Comparison of ENCODE assay signal across 8 mouse cellular contexts in genomic region chr12:80437051-80437675, GRCm38 (mm10). TPM values are rescaled to one million over a fixed set of nuclear protein-coding genes. Genes with fewer than 3 reads are reported as not detected.
DNase-seq lines count a peak whose midpoint lies in the region; ATAC-seq and TF ChIP-seq lines count a peak whose summit lies in the region.

No protein-coding gene starts in this region.

- TF ChIP-seq CTCF in kidney, adult 2 months (conservative IDR thresholded peaks at IDR 0.05; ENCODE audit: insufficient read depth, insufficient read length, low read depth, low read length) = no peak
- no peak for TF ChIP-seq CTCF in bone marrow, adult 2 months (IDR thresholded peaks at IDR 0.05; ENCODE audit: control insufficient read depth, insufficient read depth, low read length)

- H3K9me3 ChIP-seq in hindbrain, embryonic 15.5 days = no peaks in the 10 kb centered on the region
- H3K9me3 ChIP-seq in midbrain, embryonic 14.5 days (ENCODE audit: control insufficient read depth, low read length) = no peaks in the 10 kb centered on the region

- no peaks in the 10 kb centered on the region for H3K27me3 ChIP-seq in kidney, adult 2 months (replicated peaks; ENCODE audit: control insufficient read depth, insufficient read depth, low read length)
- no peaks in the 10 kb centered on the region for H3K27me3 ChIP-seq in hindbrain, embryonic 15.5 days
- H3K27me3 ChIP-seq in midbrain, embryonic 14.5 days (ENCODE audit: control insufficient read depth, insufficient read depth, low read length) = no peaks in the 10 kb centered on the region

- no peak for TF ChIP-seq POLR2A in kidney, adult 2 months (IDR thresholded peaks at IDR 0.05; ENCODE audit: low read depth, low read length)
- no peak for TF ChIP-seq POLR2A in bone marrow, adult 2 months (IDR thresholded peaks at IDR 0.05; ENCODE audit: borderline replicate concordance, control insufficient read depth, low read depth, low read length)

- no peaks in the 10 kb centered on the region; the same call in 1 of the 2 replicates for H3K4me1 ChIP-seq in kidney, adult 2 months (ENCODE audit: control insufficient read depth, insufficient read depth, low read length)
- H3K4me1 ChIP-seq in bone marrow, adult 2 months (ENCODE audit: control insufficient read depth, insufficient read depth, low read length) = no peaks in the 10 kb centered on the region; the same call in 1 of the 2 replicates
- H3K4me1 ChIP-seq in hindbrain, embryonic 15.5 days (replicated peaks) = peaks cover 30% of the 10 kb centered on the region
- peaks cover 10% of the 10 kb centered on the region for H3K4me1 ChIP-seq in midbrain, embryonic 14.5 days (ENCODE audit: control insufficient read depth, insufficient read depth, low read length)

- H3K27ac ChIP-seq in kidney, adult 2 months (ENCODE audit: insufficient read depth, low read depth, low read length) = peak overlapping the region; percentile 28
- peak overlapping the region; percentile 90; the same call in 1 of the 2 replicates for H3K27ac ChIP-seq in bone marrow, adult 2 months (ENCODE audit: control insufficient read depth, insufficient read depth, low read depth, low read length, poor library complexity)
- H3K27ac ChIP-seq in hindbrain, embryonic 15.5 days (replicated peaks) = peak overlapping the region; percentile 93
- peak overlapping the region; percentile 98 for H3K27ac ChIP-seq in midbrain, embryonic 14.5 days (replicated peaks; ENCODE audit: low read depth, low read length)

- peak overlapping the region; percentile 67 for H3K4me2 ChIP-seq in hindbrain, embryonic 15.5 days
- H3K4me2 ChIP-seq in midbrain, embryonic 14.5 days (ENCODE audit: low read length) = peak overlapping the region; percentile 62

- H3K4me3 ChIP-seq in kidney, adult 2 months (ENCODE audit: insufficient read depth, low read depth, low read length) = peak overlapping the region; percentile 79
- no peak overlapping the region for H3K4me3 ChIP-seq in bone marrow, adult 2 months (replicated peaks; ENCODE audit: control insufficient read depth, low read depth, low read length)
- peak overlapping the region; percentile 99 for H3K4me3 ChIP-seq in hindbrain, embryonic 15.5 days
- peak overlapping the region; percentile 90 for H3K4me3 ChIP-seq in midbrain, embryonic 14.5 days (replicated peaks; ENCODE audit: low read depth, low read length)

- 65% methylated on average over 4 of the region's 4 CpGs for WGBS in kidney, adult 2 months
- WGBS in bone marrow, adult 2 months = 53% methylated on average over 4 of the region's 4 CpGs
- 31% methylated on average over 4 of the region's 4 CpGs for WGBS in hindbrain, embryonic 15.5 days
- 17% methylated on average over 4 of the region's 4 CpGs for WGBS in midbrain, embryonic 14.5 days

- peak overlapping the region; percentile 95 for H3K9ac ChIP-seq in hindbrain, embryonic 15.5 days
- peak overlapping the region; percentile 88 for H3K9ac ChIP-seq in midbrain, embryonic 14.5 days (replicated peaks; ENCODE audit: low read length)

- peak; percentile 71 for DNase-seq in kidney, adult 2 months
- no peak for DNase-seq in kidney, postnatal 25 days
- DNase-seq in midbrain, embryonic 14.5 days = no peak
- DNase-seq in gastrocnemius, postnatal 4 days (ENCODE audit: low spot score in 2 of 2) = no peak
- DNase-seq in cerebellum, adult 8-10 months = no peak
- DNase-seq in spleen, postnatal 36 days (ENCODE audit: low spot score in 2 of 2) = no peak

- no peaks in the 10 kb centered on the region for H3K36me3 ChIP-seq in kidney, adult 2 months (ENCODE audit: control insufficient read depth, insufficient read depth, low read length)
- H3K36me3 ChIP-seq in hindbrain, embryonic 15.5 days = no peaks in the 10 kb centered on the region
- no peaks in the 10 kb centered on the region for H3K36me3 ChIP-seq in midbrain, embryonic 14.5 days (ENCODE audit: control insufficient read depth, insufficient read depth, low read length)

- ATAC-seq in hindbrain, embryonic 15.5 days (ENCODE audit: low FRiP score, low read depth) = no peak
- ATAC-seq in midbrain, embryonic 14.5 days (ENCODE audit: low FRiP score, low TSS enrichment) = no peak

RNA-seq across cellular contexts. Expression of gene Dcaf5, which starts 0.8 kb away (rescaled TPM):
- polyA plus RNA-seq in kidney, adult 2 months (2012; rRNA removed) = 17.0 and 17.2 TPM in 2 replicates
- 4.6 and 12.5 TPM in 2 replicates for polyA plus RNA-seq in bone marrow, adult 2 months (2011; ENCODE audit: insufficient read depth, insufficient read length, low replicate concordance, missing spikeins)
- polyA plus RNA-seq in hindbrain, embryonic 15.5 days (2015; fragmentation: Nextera tagmentation; extraction: Ambion mirVana) = 21.9 and 23.3 TPM in 2 replicates
- 28.0 and 29.9 TPM in 2 replicates for polyA plus RNA-seq in midbrain, embryonic 14.5 days (2014; fragmentation: Nextera tagmentation; extraction: Ambion mirVana)
- total RNA-seq in gastrocnemius, postnatal 4 days (2021) = 10 to 100 TPM; 33.5 to 39.1 TPM

RNA-seq across cellular contexts. Expression of gene Exd2, which starts 25.7 kb away (rescaled TPM):
- 12.1 and 13.5 TPM in 2 replicates for polyA plus RNA-seq in kidney, adult 2 months (2012; rRNA removed)
- polyA plus RNA-seq in bone marrow, adult 2 months (2011; ENCODE audit: insufficient read depth, insufficient read length, low replicate concordance, missing spikeins) = 1.8 and 7.0 TPM in 2 replicates
- polyA plus RNA-seq in hindbrain, embryonic 15.5 days (2015; fragmentation: Nextera tagmentation; extraction: Ambion mirVana) = 51.5 and 53.7 TPM in 2 replicates
- polyA plus RNA-seq in midbrain, embryonic 14.5 days (2014; fragmentation: Nextera tagmentation; extraction: Ambion mirVana) = 52.9 and 59.7 TPM in 2 replicates
- total RNA-seq in gastrocnemius, postnatal 4 days (2021) = 10 to 100 TPM; 32.8 to 36.6 TPM

Comparison
In these comparisons a context has a peak if more than half of its experiments do, and no peak if none do; other contexts are left out.
1. H3K27ac ChIP-seq: peak in every context shown above with its lines; median percentile 98 in midbrain, embryonic 14.5 days; 93 in hindbrain, embryonic 15.5 days; 90 in bone marrow, adult 2 months; 28 in kidney, adult 2 months.